Mouse (Mus musculus) embryonic fibroblast, embryonic 13.5 days (primary cell): ENCODE measurements around the gene Cyp2j9.
"Not testable (repeated sequence)": the region's sequence is repeated elsewhere in the genome, so short reads cannot be mapped to it uniquely, and the experiment has no call there.

Source experiments
- CTCF ChIP-seq: IDR thresholded peaks from 2 replicates; pipeline ENCODE4 v1.5.1; 2011; ENCODE audit warnings: mild to moderate bottlenecking, control low read depth, low read length, moderate library complexity, borderline replicate concordance; ENCODE audit not compliant: insufficient read depth
- POLR2A ChIP-seq: IDR thresholded peaks from 2 replicates; pipeline ENCODE4 v1.6.1; 2011; ENCODE audit warnings: low read depth, mild to moderate bottlenecking, control low read depth, low read length, moderate library complexity

DNA sequence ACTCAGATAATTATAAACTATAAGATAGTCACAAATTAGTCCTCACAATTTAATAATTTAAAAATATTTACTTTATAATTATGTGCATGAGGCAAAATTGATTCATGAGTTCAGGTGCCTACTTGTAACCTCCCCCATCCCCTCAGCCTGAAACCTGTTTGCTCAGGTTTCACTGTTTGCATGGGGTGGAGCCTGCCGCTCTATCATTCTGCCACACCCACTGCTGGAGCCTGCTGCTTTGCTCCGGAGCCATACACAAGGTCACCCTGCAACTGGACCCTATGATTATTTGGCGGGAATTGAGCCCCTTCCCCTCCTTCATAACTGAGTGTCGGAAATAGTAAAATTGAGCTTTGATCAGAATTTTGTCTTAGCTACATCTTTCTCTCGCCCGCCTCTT, 11.0 kb downstream of the Cyp2j9 start:
- TF ChIP-seq CTCF, POLR2A: not testable (repeated sequence)
